Mouse (Mus musculus) CD8-positive naive resting alpha-beta T cell, adult 2 months (primary cell): ENCODE data around the gene H2afx.
A peak's percentile ranks its signal among the peaks of the same experiment; 100 is the strongest.
"Not testable (repeated sequence)": the region's sequence is repeated elsewhere in the genome, so short reads cannot be mapped to it uniquely, and the experiment has no call there.

Source experiments
- DNase-seq, 2 experiments: peaks; one replicate each; pipeline ENCODE4 v3.0.0; 2022; ENCODE audit warnings: low read depth in 2 of 2, low spot score in 2 of 2

Gene H2afx

DNA sequence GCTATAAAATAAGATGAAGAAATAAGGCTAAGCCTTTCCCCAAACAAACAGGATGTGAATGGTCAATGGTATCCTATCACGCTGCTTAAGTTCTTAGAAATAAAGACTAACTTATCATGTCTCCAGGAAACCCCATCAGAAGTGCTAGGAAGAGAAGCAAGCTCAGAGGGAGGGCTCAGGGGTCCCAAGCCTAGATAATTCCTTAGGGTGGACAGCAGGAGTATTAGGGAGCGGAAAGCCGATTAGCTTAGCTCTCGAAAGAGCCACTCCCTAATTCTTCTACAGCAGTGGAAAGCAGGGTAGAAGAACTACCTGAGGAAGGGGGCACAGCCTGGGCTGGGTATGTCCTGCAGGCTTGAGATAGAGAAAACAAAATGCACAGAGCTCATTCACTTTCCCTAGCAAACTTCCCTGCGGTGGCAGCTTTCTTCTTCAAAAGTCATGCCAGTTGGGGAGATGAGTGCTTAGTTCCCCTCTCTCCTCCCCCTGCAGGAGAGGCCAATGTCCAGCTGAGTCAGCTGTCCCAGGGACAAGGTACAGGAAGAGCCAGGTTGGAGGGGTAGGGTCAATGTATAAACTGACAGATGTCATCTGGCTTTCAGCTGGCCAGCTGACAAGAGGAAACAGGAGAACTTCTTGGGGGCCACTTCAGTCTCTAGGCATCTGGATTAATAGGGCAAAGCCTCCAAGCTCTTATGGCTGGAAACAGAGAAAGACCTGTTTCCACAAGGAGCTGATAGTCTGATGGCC lies 16.2 kb upstream of the H2afx start:
- no peak for DNase-seq

DNA sequence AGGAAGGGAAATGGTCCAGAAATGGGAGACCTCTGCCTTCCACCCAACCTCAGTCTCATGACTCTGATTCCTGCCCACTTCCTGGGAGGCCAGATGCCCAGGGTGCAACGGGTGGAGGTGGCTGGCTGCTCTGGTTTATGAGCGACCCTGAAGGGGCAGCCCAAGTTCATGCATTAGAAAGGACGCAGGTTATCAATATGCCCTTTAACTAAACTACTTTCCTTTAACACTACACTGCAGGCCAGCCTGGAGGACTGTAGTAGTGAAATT lies 15.7 kb upstream of the H2afx start:
- no peak for DNase-seq

DNA sequence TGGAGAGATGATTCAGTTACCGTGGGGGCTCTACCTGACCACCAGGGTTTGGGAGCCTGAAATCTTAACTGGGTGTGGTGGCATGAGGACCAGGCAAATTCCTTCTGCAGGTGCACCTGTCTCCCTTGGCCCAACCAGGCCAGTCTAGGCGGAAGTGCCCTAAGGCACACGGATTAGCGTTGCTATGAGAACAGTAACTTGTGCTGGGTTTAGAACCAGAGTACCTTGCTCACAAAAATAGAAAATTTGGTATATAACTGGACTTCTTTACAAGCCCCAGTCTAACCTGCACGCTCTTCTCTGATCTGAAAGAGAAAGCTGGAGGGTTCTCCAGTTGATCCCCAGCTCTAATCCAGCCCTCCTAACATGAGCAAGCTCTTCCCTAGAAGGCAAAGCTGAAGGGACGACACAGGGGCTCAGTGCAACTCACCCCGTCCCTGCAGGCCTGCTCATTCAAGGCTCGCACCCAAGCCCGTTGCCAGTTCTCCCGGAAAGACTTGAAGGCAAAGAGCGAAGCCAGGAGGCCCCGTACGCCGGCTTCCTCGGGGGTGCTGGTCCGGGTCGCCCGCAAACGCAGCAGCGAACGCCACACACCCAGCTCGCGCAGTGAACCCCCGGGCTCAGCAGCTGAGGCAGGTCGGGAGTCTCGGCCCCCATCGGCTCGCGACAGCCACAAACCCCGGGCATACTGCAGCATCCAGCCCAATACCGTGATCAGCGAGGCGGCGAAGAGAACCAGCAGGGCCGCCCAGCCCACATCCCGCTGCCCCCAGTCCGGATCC lies 15.2 kb upstream of the H2afx start:
- DNase-seq = peak in 1 of 2 experiments; percentile 27

DNA sequence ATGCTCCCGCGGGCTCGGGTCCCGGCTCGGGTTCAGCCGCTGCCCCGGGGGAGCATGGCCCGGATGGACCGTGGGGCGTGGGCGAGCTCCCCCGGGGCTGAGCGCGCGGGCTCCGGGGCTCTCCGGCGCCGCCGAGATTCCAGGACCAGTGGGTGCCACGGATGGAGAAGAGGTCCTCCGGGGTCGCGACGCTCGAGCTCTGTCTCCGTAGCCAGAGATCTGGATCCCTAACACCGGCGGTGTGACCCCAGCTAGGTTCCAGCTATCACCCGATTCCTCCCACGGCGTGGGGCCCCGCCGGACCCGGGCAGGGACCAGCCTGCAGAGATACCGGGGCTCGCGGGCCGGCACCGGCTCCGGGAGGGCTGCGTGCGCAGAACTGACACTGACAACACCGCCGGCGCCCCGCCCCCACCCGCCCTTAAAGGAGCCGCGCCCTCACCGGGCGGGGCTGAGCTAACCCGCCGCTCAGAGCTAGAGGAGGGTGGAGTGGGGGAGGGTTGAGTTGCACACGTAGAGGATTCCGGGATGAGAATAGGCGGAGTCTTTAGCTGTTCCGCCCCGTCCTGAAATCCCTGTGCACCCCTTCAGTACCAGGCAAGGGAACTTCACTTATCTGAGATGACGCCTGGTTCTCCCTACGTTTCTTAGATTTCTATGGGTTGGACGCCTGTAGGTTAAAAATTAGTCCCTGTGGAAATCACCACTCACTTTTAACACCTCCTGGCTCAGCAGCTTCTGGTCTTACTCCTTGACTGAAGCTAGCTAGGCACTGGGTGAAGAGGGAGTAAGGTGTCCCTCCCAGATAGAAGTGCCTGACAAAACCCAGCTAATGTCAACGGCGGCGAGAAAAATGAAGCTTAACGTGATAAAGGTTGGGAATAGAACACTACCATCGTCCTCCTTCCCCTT lies 14.4 kb upstream of the H2afx start, which contains the start of gene C2cd2l:
C2cd2l (minus strand) TSS at position 399 of the 912 bp plus-strand sequence.
- DNase-seq = peak; percentile 54 to 64

DNA sequence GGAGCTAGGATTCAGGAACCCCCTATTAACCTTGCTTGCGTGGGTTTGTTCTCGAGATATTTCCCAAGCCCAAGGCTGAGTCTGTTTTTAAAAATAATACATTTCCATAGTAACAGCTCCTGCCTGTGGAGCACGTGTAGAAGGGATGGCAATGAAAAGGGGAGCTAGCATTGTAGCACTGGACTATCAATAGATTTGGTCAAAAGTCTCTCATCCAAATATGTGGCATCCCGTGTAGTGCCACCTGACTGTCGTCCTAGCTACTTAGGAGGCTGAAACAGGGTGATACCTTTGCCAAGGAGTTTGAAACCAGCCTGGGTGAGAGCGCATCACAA lies 13.7 kb upstream of the H2afx start:
- no peak for DNase-seq

DNA sequence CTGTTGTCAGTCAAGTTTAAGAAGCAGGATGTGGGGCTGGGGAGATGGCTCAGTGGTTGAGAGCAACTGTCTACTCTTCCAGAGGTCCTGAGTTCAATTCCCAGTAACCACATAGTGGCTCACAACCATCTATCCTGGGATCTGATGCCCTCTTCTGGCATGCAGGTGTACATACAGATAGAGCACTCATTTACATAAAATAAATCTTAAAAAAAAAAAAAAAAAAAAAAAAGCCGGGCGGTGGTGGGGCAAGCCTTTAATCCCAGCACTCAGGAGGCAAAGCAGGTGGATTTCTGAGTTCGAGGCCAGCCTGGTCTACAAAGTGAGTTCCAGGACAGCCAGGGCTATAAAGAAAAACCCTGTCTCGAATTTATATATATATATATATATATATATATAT lies 10.8 kb upstream of the H2afx start:
- DNase-seq = not testable (repeated sequence)

DNA sequence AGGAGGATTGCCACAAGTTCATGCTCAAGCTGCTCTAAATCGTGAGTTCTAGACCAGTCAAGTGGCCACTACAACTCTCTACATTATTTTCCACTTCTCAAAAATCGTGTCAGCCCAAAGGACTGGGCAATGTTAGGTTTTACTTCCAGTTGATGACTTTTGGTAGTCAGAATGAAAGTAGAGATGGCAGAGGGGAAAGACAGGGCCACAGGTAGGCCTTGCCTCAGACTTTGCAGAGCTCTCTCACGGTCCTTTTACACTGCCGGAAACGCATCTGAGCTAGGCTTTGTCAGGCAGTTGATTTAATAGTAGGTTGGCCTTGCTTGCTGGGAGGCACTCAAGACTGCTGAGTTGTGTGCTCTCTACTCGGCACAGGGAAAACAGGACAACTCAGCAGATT lies 10.3 kb upstream of the H2afx start:
- DNase-seq = no peak

DNA sequence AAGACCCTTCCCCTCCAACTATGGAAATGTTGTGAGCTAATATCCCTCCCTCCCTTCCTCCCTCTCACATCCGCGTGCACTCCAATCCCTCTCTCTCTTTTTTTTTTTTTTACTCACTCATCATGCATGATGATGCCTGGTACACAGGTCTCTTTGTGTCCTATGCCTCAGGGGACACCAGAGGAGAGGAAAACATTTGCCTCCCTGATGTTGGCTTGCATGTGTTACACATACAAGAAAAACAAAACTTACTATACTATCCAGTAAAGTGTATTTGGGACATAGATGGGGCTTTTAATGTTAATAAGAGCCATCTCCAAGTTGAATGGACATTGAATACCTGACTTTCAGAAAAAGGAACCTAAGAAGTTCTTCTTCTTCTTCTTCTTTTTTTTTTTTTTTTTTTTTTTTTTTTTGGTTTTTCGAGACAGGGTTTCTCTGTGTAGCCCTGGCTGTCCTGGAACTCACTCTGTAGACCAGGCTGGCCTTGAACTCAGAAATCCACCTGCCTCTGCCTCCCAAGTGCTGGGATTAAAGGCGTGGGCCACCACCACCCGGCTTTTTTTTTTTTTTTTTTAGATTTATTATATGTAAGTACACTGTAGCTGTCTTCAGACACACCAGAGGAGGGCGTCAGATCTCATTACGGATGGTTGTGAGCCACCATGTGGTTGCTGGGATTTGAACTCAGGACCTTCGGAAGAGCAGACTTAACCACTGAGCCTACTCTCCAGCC lies 9.3 kb upstream of the H2afx start:
- not testable (repeated sequence) for DNase-seq

DNA sequence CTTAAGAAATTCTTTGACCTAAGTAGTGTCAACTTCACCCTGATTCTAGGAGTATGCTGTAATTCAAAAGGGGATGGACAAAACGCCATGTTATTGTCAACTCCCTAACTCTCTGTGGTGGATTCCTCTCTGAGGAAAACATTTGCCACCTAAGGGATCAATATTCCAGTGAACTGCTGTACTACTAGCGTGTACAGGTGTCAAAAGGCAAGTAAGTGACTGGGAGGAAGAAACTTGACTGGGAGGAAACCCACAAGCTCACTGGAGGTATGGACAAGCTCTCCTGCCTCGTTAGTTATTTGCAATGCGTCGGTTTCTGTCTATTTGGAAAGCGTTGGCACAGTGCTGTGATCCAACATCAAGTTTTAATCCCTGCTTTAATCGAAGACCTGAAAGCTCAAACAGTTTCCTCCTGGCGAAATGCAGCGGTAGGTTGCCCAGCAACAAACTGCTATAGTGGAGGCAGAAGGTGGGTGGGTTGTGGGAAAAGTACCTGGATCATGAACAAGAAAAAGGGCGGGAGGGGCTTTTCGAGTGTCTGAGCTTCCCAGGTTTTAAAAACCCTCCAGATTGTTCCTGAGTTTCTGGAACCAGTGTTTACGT lies 8.6 kb upstream of the H2afx start, which contains the start of gene Dpagt1:
Dpagt1 (plus strand) TSS at position 252 of the 603 bp plus-strand sequence.
- no peak for DNase-seq

DNA sequence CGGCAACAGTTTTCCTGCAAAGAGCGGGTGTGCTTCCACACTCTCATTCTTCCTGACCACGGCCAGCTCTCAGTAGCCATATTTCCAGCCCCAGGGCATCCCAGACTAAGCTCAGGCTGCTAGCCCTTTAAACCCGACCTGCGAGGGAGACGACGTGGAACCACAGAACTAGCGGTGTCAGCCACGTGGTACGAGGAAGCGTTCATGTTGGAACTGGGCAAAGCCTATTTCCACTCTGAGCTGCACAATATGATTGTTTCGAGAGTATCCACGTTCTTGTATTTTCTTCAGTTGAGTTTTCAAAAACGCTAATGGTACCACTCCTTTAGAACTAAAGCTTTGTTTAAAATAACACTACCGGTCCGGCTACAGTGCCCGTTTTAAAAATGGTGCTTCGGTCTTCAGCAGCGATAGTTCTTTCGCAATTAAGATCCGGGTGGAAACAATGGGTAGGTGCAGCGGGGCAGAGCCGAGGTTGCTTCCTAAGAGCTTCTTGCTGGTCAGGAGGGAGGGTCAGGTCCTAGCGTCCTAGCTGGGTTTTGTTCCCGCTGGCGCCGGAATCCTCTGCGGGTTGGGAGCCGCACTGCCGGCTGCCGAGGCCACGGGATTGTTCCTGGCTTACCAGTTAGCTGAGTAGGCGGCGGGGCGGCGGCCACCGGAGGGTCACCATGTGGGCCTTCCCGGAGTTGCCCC lies 8.0 kb upstream of the H2afx start:
- peak; percentile 62 to 64 for DNase-seq

DNA sequence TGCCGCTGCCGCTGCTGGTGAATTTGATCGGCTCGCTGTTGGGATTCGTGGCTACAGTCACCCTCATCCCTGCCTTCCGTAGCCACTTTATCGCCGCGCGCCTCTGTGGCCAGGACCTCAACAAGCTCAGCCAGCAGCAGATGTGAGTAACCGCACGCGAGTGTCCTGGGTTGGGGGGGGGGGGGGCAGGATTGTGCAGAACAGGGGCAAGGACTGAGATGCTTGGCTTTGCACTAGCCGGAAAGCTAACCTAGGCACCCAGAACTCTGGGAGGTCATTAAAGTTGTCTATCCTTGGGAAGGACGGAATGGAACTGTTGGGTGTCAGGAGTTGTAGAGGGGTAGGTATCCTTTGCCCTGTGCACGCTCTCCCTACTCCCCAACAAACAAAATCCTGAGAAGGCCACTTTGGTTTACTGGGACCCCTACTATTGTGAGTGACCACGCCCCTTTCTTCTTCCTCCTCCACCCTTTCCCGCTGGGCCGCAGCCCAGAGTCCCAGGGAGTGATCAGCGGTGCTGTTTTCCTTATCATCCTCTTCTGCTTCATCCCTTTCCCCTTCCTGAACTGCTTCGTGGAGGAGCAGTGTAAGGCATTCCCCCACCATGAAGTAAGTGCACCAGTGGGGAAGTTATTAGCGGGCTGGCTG lies 7.3 kb upstream of the H2afx start:
- no peak for DNase-seq

DNA sequence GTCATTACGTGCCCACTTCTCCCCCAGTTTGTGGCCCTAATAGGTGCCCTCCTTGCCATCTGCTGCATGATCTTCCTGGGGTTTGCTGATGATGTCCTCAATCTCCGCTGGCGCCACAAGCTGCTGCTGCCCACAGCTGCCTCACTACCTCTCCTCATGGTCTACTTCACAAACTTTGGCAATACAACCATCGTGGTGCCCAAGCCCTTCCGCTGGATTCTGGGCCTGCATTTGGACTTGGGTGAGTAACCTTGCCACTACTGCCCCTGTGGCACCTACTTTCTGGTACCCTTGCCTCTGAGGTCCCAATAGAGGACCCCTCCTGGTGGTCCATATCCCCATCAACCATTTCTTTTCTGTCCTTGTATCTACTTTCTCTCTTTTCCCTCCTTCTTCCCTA lies 6.6 kb upstream of the H2afx start:
- DNase-seq = no peak

DNA sequence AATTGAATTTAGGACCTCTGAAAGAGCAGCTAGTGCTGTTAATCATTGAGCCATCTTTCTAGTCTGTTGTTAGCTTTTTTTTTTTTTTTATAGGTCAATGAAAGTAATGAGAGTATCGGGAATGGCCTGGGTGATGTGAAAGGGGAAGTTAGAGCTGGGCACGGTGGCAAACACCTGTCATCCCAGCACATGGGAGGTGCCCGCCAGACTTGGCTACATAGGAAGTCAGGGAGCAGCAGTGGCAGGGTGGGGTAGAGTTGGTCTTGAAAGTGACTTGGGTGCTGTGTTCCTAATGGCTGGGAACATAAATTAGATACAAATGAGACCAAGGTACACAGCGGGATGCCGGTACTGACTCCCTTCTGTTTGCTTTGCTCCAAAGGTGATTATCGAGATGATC lies 3.8 kb upstream of the H2afx start:
- DNase-seq = no peak

DNA sequence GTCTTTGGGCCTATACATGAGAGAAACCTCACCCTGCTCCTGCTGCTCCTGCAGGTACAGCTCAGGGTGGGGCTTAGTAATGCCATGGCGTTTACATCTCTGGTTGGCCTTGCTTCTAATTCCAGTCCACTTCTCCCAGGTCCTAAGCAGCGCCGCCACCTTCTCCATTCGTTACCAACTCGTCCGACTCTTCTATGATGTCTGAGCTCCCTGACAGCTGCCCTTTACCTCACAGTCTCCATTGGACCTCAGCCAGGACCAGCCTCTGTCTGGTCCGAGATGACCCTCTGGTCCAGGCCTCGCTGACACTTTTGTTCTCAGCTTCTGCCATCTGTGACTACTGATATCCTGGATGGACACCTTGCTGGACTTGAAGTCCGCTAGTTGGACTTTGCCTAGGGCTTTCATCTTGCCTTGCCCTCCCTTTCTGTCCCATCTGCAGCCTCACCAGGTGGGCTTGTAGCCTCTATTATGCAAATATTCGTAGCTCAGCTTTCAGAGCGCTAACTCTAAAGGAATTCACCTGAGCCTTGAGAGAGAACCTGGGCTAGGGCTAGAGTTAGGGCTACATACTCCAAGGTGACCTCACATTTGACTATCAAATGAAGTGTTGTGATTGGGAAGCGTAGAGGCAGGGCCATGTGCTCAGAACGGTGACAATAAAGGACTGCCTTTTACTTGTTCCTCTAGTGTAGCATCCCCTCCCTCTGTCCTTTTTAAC lies 1.4 kb upstream of the H2afx start:
- DNase-seq = no peak

DNA sequence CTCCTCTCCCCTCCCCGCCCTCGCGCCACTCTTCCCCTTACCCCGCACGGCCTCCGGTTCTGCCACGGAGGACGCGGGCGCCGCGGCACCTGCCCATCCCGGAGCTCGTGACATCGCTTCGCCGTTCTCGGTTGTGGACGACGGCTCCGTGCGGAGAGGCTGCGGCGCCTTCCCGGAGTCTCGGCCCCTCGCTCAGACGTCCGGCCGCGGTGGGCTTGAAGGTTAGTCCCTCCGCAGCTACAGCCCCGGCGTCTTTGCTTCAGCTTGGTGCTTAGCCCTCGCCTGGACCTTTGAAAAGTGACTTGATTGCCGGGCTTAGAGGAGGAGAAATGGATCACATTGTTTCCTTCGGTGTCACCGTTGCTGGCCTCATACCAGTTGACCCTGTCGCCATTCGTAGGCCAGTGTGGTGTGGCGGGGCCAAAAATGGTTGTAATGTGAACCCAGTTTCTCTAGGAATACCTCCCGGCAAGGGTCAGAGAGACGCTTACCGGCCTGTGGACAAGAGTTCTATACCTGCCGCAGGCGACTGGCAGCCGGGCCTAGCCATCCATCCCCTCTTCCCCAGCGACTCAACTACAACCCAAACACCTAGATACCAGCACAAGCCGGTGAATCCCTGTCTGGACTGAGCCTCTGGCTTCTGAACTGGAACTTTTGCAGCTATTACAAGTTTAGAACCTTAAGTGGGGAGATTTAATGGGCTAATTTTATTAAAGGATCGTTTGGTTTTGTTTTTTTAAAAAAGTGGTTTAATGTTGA lies 1.0 kb downstream of the H2afx start:
- DNase-seq = no peak

DNA sequence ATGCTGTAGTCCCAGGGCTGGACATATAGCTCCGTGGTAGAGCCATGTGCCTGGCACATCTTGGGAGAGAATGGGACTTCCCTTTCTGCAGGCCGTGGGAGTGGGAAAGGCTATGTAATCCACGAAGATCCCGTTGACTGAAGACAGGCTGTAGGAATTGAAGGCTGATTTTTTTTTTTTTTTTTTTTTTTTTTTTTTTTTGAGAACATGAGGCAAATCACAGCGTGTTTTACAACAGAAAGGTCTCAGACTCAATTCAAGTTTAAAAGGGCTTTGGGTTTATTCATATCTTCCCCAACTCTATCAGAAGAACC lies 1.6 kb downstream of the H2afx start:
- DNase-seq = no peak

DNA sequence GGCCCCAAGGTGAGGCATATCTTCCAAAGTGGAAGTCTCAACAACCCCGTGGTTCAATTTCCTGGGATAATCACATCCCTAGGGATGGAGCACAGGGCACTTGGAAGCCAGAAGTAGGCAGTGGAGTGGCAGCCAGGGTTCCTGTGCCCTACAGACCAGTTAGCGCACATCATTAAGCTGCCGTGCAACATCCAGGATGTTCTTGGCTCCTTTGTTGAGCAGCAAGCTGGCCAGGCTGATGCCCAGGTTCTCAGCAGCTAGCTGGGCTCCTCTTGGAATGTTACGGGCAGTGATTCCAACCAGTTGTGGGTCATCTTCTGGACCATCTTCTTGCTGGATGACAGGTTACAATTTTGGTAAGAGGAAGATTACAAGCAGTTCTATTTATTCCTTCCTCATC lies 2.0 kb downstream of the H2afx start:
- DNase-seq = not testable (repeated sequence)

DNA sequence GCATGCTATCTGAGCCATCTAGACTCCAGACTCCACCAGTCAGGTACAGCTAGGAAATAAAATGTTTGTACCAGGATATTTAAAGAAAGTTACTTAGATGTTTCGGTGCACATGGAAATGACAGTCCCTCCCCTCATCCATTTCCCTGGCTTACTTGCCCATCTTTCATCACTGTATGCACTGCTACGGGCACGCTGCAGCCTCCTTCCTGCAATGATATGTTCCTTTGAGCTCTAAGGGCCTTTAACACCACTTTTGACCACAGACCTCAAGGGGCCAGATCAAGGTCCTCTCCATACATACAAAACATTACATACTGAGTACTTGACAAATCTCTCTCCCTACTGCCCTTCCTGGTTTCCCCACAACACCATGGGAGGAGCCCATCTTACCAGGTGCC lies 2.5 kb downstream of the H2afx start:
- no peak for DNase-seq
